Mouse (Mus musculus): ENCODE measurements around the gene Unc13a. TPM values are rescaled to one million over a fixed set of nuclear protein-coding genes. Genes with fewer than 3 reads are reported as not detected.

Gene Unc13a
- total RNA-seq, 2 experiments from 2014 or later, result 318 to 327 TPM

GRCm38 (mm10) chr8:71595862-71596261, 75.7 kb downstream of the Unc13a start:
- intact Hi-C loops (cut with DNase I), result loop anchor here (1.0 to 5.0 kb wide), 2 partner anchors 35 to 154 kb away; no protein-coding TSS in a partner anchor

GRCm38 (mm10) chr8:71594324-71594722, 77.2 kb downstream of the Unc13a start:
- intact Hi-C loops (cut with DNase I), result no loop called here

More at GRCm38 (mm10) chr8:71595862-71596261, 75.7 kb downstream of the Unc13a start:
- peak; percentile 88 to 91 for DNase-seq (ENCODE audit: low spot score in 2 of 2)

GRCm38 (mm10) chr8:71593556-71594323, 77.8 kb downstream of the Unc13a start:
- no peak for DNase-seq (ENCODE audit: low spot score in 2 of 2)
- intact Hi-C loops (cut with DNase I), result loop anchor here (2.0 kb wide), 1 partner anchor 25 kb away; the partner anchor contains the start of gene Slc27a1

More at GRCm38 (mm10) chr8:71594324-71594722, 77.2 kb downstream of the Unc13a start:
- no peak for DNase-seq (ENCODE audit: low spot score in 2 of 2)

GRCm38 (mm10) chr8:71592374-71593170, 79.0 kb downstream of the Unc13a start:
- peak; percentile 92 to 94 for DNase-seq (ENCODE audit: low spot score in 2 of 2)
- intact Hi-C loops (cut with DNase I), result loop anchor here (2.0 kb wide), 1 partner anchor 24 kb away; the partner anchor contains the start of gene Slc27a1

- intact Hi-C loops (cut with DNase I), result loop anchor here (2.0 kb wide), 1 partner anchor 23 kb away; the partner anchor contains the start of gene Slc27a1
Measured at GRCm38 (mm10) chr8:71591471-71592373, 79.8 kb downstream of the Unc13a start, which contains the start of gene Pgls. Pgls (plus strand) TSS chr8:71592176.

GRCm38 (mm10) chr8:71591017-71591416, 80.5 kb downstream of the Unc13a start:
- intact Hi-C loops (cut with DNase I), result no loop called here
- no peak for DNase-seq (ENCODE audit: low spot score in 2 of 2)

More at GRCm38 (mm10) chr8:71591471-71592373, 79.8 kb downstream of the Unc13a start, which contains the start of gene Pgls:
- DNase-seq (ENCODE audit: low spot score in 2 of 2), result peak; percentile 98

- intact Hi-C loops (cut with DNase I), result no loop called here
- DNase-seq (ENCODE audit: low spot score in 2 of 2), result no peak
Measured at GRCm38 (mm10) chr8:71588762-71589161, 82.8 kb downstream of the Unc13a start.

- intact Hi-C loops (cut with DNase I), result no loop called here
- no peak for DNase-seq (ENCODE audit: low spot score in 2 of 2)
Measured at GRCm38 (mm10) chr8:71586891-71587290, 84.7 kb downstream of the Unc13a start.

- no peak for DNase-seq (ENCODE audit: low spot score in 2 of 2)
- intact Hi-C loops (cut with DNase I), result no loop called here
Measured at GRCm38 (mm10) chr8:71580201-71580600, 91.4 kb downstream of the Unc13a start.

- intact Hi-C loops (cut with DNase I), result no loop called here
- DNase-seq (ENCODE audit: low spot score in 2 of 2), result no peak
Measured at GRCm38 (mm10) chr8:71579476-71579875, 92.1 kb downstream of the Unc13a start.

GRCm38 (mm10) chr8:71579009-71579408, 92.5 kb downstream of the Unc13a start:
- intact Hi-C loops (cut with DNase I), result no loop called here
- no peak for DNase-seq (ENCODE audit: low spot score in 2 of 2)

GRCm38 (mm10) chr8:71577856-71578387, 93.6 kb downstream of the Unc13a start:
- no peak for DNase-seq (ENCODE audit: low spot score in 2 of 2)
- intact Hi-C loops (cut with DNase I), result no loop called here

GRCm38 (mm10) chr8:71575020-71575419, 96.5 kb downstream of the Unc13a start:
- DNase-seq (ENCODE audit: low spot score in 2 of 2), result no peak
- intact Hi-C loops (cut with DNase I), result no loop called here

- intact Hi-C loops (cut with DNase I), result no loop called here
- no peak for DNase-seq (ENCODE audit: low spot score in 2 of 2)
Measured at GRCm38 (mm10) chr8:71574426-71574825, 97.1 kb downstream of the Unc13a start.

Small RNA genes within 50 kb of the gene (microRNA-seq; reads per million reads assigned to microRNA genes)
- 32.9 to 41.7 reads per million in 2 experiments for gene Mir6769b

Other genes with a start within 250 kb of the Unc13a start
- gene Abhd8, start 208.1 kb downstream of the Unc13a start, total RNA-seq (2021), result 100 to 1,000 TPM; 299 to 324 TPM
- gene Mrpl34, start 206.8 kb downstream of the Unc13a start, total RNA-seq (2021), result 10 to 100 TPM; 59.7 to 60.8 TPM
- 10 to 100 TPM; 80.9 to 84.8 TPM for gene Dda1, start 202.6 kb downstream of the Unc13a start, total RNA-seq (2021)
- 10 to 100 TPM; 59.9 to 60.9 TPM for gene Ano8, start 185.8 kb downstream of the Unc13a start, total RNA-seq (2021)
- gene Gtpbp3, start 183.7 kb downstream of the Unc13a start, total RNA-seq (2021), result 10 to 100 TPM; 28.6 to 33.2 TPM
- gene Plvap, start 160.0 kb downstream of the Unc13a start, total RNA-seq (2021), result 1 to 10 TPM; 5.7 to 6.6 TPM
- not detected for gene Ccdc194, start 146.0 kb downstream of the Unc13a start, total RNA-seq (2021)
- 1 to 10 TPM; 2.3 to 4.3 TPM for gene Bst2, start 134.3 kb downstream of the Unc13a start, total RNA-seq (2021)
- gene Mvb12a, start 128.8 kb downstream of the Unc13a start, total RNA-seq (2021), result 10 to 100 TPM; 31.7 to 33.7 TPM
- under 1 TPM in 1 of 2 experiments, not detected in 1; 0.21 TPM for gene Tmem221, start 112.9 kb downstream of the Unc13a start, total RNA-seq (2021)
- under 1 TPM in 1 of 2 experiments, not detected in 1; 0.16 TPM for gene Nxnl1, start 105.2 kb downstream of the Unc13a start, total RNA-seq (2021)
- 10 to 100 TPM; 90.0 to 92.8 TPM for gene Slc27a1, start 102.9 kb downstream of the Unc13a start, total RNA-seq (2021)
- gene Pgls, start 79.6 kb downstream of the Unc13a start, total RNA-seq (2021), result 10 to 100 TPM; 35.1 to 38.7 TPM
- gene Fam129c, start 74.1 kb downstream of the Unc13a start, total RNA-seq (2021), result 1 to 10 TPM; 3.6 to 4.2 TPM
- gene Colgalt1, start 60.8 kb downstream of the Unc13a start, total RNA-seq (2021), result 10 to 100 TPM; 49.3 to 51.5 TPM
- 1 to 10 TPM; 3.9 to 4.8 TPM for gene Jak3, start 4.5 kb upstream of the Unc13a start, total RNA-seq (2021)
- gene Insl3, start 17.5 kb upstream of the Unc13a start, total RNA-seq (2021), result 1 to 10 TPM; 1.3 to 1.5 TPM
- gene B3gnt3, start 30.0 kb upstream of the Unc13a start, total RNA-seq (2021), result under 1 TPM; 0.34 to 0.53 TPM
- 100 to 1,000 TPM; 177 to 183 TPM for gene Fcho1, start 54.0 kb upstream of the Unc13a start, total RNA-seq (2021)
- gene Zfp709, start 210.3 kb upstream of the Unc13a start, total RNA-seq (2021), result 10 to 100 TPM; 10.7 to 12.4 TPM
- 10 to 100 TPM; 11.4 to 12.2 TPM for gene Zfp882, start 236.9 kb upstream of the Unc13a start, total RNA-seq (2021)
- gene Zfp617, start 236.9 kb upstream of the Unc13a start, total RNA-seq (2021), result 10 to 100 TPM; 30.6 to 31.2 TPM